Mouse (Mus musculus): ENCODE measurements at regions not wholly inside any gene's neighbourhood (a gene's known extent, or its start where the extent isn't known, plus 50 kb on each side); places are given as distances from the start of the nearest gene placed in this dataset.

- TF ChIP-seq POLR2A (IDR thresholded peaks at IDR 0.05; ENCODE audit: insufficient read depth, low read depth, low read length) (no peak), CTCF (IDR thresholded peaks at IDR 0.05) (no peak), EP300 (IDR thresholded peaks at IDR 0.05; ENCODE audit: insufficient read depth, low read depth, low read length) (no peak)
Measured at GRCm38 (mm10) chr5:119273203-119273602, 397.3 kb upstream of the Tbx3 start.

GRCm38 (mm10) chr5:119273615-119274014 is 396.9 kb upstream of the Tbx3 start:
- 74% methylated on average over 3 of the region's 3 CpGs for WGBS
- H3K27me3 ChIP-seq (ENCODE audit: control insufficient read depth, insufficient read depth, low read length): no peaks in the 10 kb centered on the region
- no peaks in the 10 kb centered on the region for H3K4me1 ChIP-seq (ENCODE audit: control insufficient read depth, insufficient read depth, low read length)
- intact Hi-C loops (cut with DNase I): no loop called here
- no peak for DNase-seq
- H3K27ac ChIP-seq: no peak overlapping the region
- H3K79me2 ChIP-seq (replicated peaks; ENCODE audit: control insufficient read depth, insufficient read depth, low read length): no peaks in the 10 kb centered on the region
- H3K36me3 ChIP-seq (ENCODE audit: control insufficient read depth, insufficient read depth, low read length): no peaks in the 10 kb centered on the region
- H3K9ac ChIP-seq (ENCODE audit: low read depth, low read length): no peak overlapping the region
- H3K4me3 ChIP-seq: no peak overlapping the region
- TF ChIP-seq CTCF (IDR thresholded peaks at IDR 0.05) (no peak), EP300 (IDR thresholded peaks at IDR 0.05; ENCODE audit: insufficient read depth, low read depth, low read length) (no peak), POLR2A (IDR thresholded peaks at IDR 0.05; ENCODE audit: insufficient read depth, low read depth, low read length) (no peak)

More at GRCm38 (mm10) chr5:119273203-119273602, 397.3 kb upstream of the Tbx3 start:
- H3K79me2 ChIP-seq (replicated peaks; ENCODE audit: control insufficient read depth, insufficient read depth, low read length): no peaks in the 10 kb centered on the region
- DNase-seq: no peak
- WGBS: 78% methylated on average over 7 of the region's 7 CpGs
- H3K27me3 ChIP-seq (ENCODE audit: control insufficient read depth, insufficient read depth, low read length): no peaks in the 10 kb centered on the region
- no peak overlapping the region for H3K27ac ChIP-seq
- intact Hi-C loops (cut with DNase I): no loop called here
- H3K4me1 ChIP-seq (ENCODE audit: control insufficient read depth, insufficient read depth, low read length): no peaks in the 10 kb centered on the region
- no peaks in the 10 kb centered on the region for H3K36me3 ChIP-seq (ENCODE audit: control insufficient read depth, insufficient read depth, low read length)
- H3K9ac ChIP-seq (ENCODE audit: low read depth, low read length): no peak overlapping the region
- H3K4me3 ChIP-seq: no peak overlapping the region

GRCm38 (mm10) chr5:119274817-119275494 is 395.5 kb upstream of the Tbx3 start:
- Histone ChIP-seq H3K79me2 (replicated peaks; ENCODE audit: control insufficient read depth, insufficient read depth, low read length) (no peaks in the 10 kb centered on the region), H3K9ac (ENCODE audit: low read depth, low read length) (no peak overlapping the region), H3K4me1 (ENCODE audit: control insufficient read depth, insufficient read depth, low read length) (no peaks in the 10 kb centered on the region), H3K4me3 (no peak overlapping the region), H3K27me3 (ENCODE audit: control insufficient read depth, insufficient read depth, low read length) (no peaks in the 10 kb centered on the region), H3K36me3 (ENCODE audit: control insufficient read depth, insufficient read depth, low read length) (no peaks in the 10 kb centered on the region), H3K27ac (no peak overlapping the region)
- 78% methylated on average over 7 of the region's 7 CpGs for WGBS
- TF ChIP-seq EP300 (IDR thresholded peaks at IDR 0.05; ENCODE audit: insufficient read depth, low read depth, low read length): no peak
- DNase-seq: no peak
- intact Hi-C loops (cut with DNase I): no loop called here

GRCm38 (mm10) chr5:119280146-119280545 is 390.3 kb upstream of the Tbx3 start:
- Histone ChIP-seq H3K36me3 (ENCODE audit: control insufficient read depth, insufficient read depth, low read length) (no peaks in the 10 kb centered on the region), H3K9ac (ENCODE audit: low read depth, low read length) (no peak overlapping the region), H3K27me3 (ENCODE audit: control insufficient read depth, insufficient read depth, low read length) (no peaks in the 10 kb centered on the region), H3K4me3 (no peak overlapping the region), H3K27ac (no peak overlapping the region), H3K79me2 (replicated peaks; ENCODE audit: control insufficient read depth, insufficient read depth, low read length) (no peaks in the 10 kb centered on the region), H3K4me1 (ENCODE audit: control insufficient read depth, insufficient read depth, low read length) (no peaks in the 10 kb centered on the region)
- WGBS: 80% methylated on average over 6 of the region's 6 CpGs
- intact Hi-C loops (cut with DNase I): no loop called here
- TF ChIP-seq EP300 (IDR thresholded peaks at IDR 0.05; ENCODE audit: insufficient read depth, low read depth, low read length) (no peak), CTCF (IDR thresholded peaks at IDR 0.05) (no peak), POLR2A (IDR thresholded peaks at IDR 0.05; ENCODE audit: insufficient read depth, low read depth, low read length) (no peak)
- DNase-seq: no peak

- Histone ChIP-seq H3K9ac (ENCODE audit: low read depth, low read length) (no peak overlapping the region), H3K4me1 (ENCODE audit: control insufficient read depth, insufficient read depth, low read length) (no peaks in the 10 kb centered on the region), H3K4me3 (no peak overlapping the region), H3K79me2 (replicated peaks; ENCODE audit: control insufficient read depth, insufficient read depth, low read length) (no peaks in the 10 kb centered on the region), H3K27ac (no peak overlapping the region), H3K36me3 (ENCODE audit: control insufficient read depth, insufficient read depth, low read length) (no peaks in the 10 kb centered on the region), H3K27me3 (ENCODE audit: control insufficient read depth, insufficient read depth, low read length) (no peaks in the 10 kb centered on the region)
- intact Hi-C loops (cut with DNase I): no loop called here
- no peak for DNase-seq
- no peak for TF ChIP-seq POLR2A (IDR thresholded peaks at IDR 0.05; ENCODE audit: insufficient read depth, low read depth, low read length)
- TF ChIP-seq CTCF (IDR thresholded peaks at IDR 0.05): no peak
- TF ChIP-seq EP300 (IDR thresholded peaks at IDR 0.05; ENCODE audit: insufficient read depth, low read depth, low read length): no peak
- WGBS: 74% methylated on average over 5 of the region's 5 CpGs
Measured at GRCm38 (mm10) chr5:119289808-119290207, 380.7 kb upstream of the Tbx3 start.

- TF ChIP-seq CTCF (IDR thresholded peaks at IDR 0.05) (no peak), EP300 (IDR thresholded peaks at IDR 0.05; ENCODE audit: insufficient read depth, low read depth, low read length) (no peak), POLR2A (IDR thresholded peaks at IDR 0.05; ENCODE audit: insufficient read depth, low read depth, low read length) (no peak)
- no peak for DNase-seq
- Histone ChIP-seq H3K9ac (ENCODE audit: low read depth, low read length) (no peak overlapping the region), H3K27ac (no peak overlapping the region), H3K4me3 (no peak overlapping the region), H3K27me3 (ENCODE audit: control insufficient read depth, insufficient read depth, low read length) (no peaks in the 10 kb centered on the region), H3K4me1 (ENCODE audit: control insufficient read depth, insufficient read depth, low read length) (no peaks in the 10 kb centered on the region), H3K79me2 (replicated peaks; ENCODE audit: control insufficient read depth, insufficient read depth, low read length) (no peaks in the 10 kb centered on the region), H3K36me3 (ENCODE audit: control insufficient read depth, insufficient read depth, low read length) (no peaks in the 10 kb centered on the region)
- WGBS: 80% methylated on average over 9 of the region's 9 CpGs
- intact Hi-C loops (cut with DNase I): no loop called here
Measured at GRCm38 (mm10) chr5:119292323-119292722, 378.1 kb upstream of the Tbx3 start.

Data from heart, adult 2 months (tissue).